Mouse (Mus musculus) embryonic facial prominence, embryonic 10.5 days (tissue): ENCODE results near the gene 1700034J05Rik. TPM values are rescaled to one million over a fixed set of nuclear protein-coding genes. Genes with fewer than 3 reads are reported as not detected.

Source experiments
- DNase-seq: peaks from one replicate; pipeline ENCODE4 v3.0.0-alpha.2; 2017; ENCODE audit warnings: low spot score
- H3K27ac ChIP-seq: fragments of 300-500 bp; sonication (generic); replicated peaks from 2 replicates; pipeline ENCODE4 v1.5.1; 2016; ENCODE audit warnings: mild to moderate bottlenecking
- H3K27me3 ChIP-seq: fragments of 300-500 bp; sonication (generic); replicated peaks from 2 replicates; pipeline ENCODE4 v1.6.1; 2016; ENCODE audit warnings: low read depth, mild to moderate bottlenecking; ENCODE audit not compliant: poor library complexity, severe bottlenecking
- H3K36me3 ChIP-seq: fragments of 300-500 bp; sonication (generic); replicated peaks from 2 replicates; pipeline ENCODE4 v1.6.1; 2016; ENCODE audit warnings: mild to moderate bottlenecking, moderate library complexity
- H3K4me1 ChIP-seq: fragments of 300-500 bp; sonication (generic); 2 replicates; pipeline ENCODE4 v1.6.1; 2016
- H3K4me3 ChIP-seq: fragments of 300-500 bp; sonication (generic); 2 replicates; pipeline ENCODE4 v1.5.1; 2016; ENCODE audit warnings: mild to moderate bottlenecking, moderate library complexity
- H3K9me3 ChIP-seq: fragments of 300-500 bp; sonication (generic); 2 replicates; pipeline ENCODE4 v1.6.1; 2016; ENCODE audit warnings: mild to moderate bottlenecking
- WGBS: fragments of 180-500 bp; shearing (Covaris S2); methylation state at CpG from one replicate; pipeline ENCODE4 v1.1.7; 2016; 5-methylcytosine and 5-hydroxymethylcytosine counted together
- polyA plus RNA-seq: library from polyadenylated mRNA; unstranded; fragments of >200 nt; fragmentation: Nextera tagmentation; extraction: Ambion mirVana; gene quantifications from 2 replicates; pipeline ENCODE4 v1.2.1, GENCODE M21; 2016

Gene 1700034J05Rik
- polyA plus RNA-seq, 1 experiment from 2014 or later, result 0.27 TPM

GRCm38 (mm10) chr6:146910801-146911200, 43.4 kb downstream of the 1700034J05Rik start:
- Histone ChIP-seq H3K9me3 (no peaks in the 10 kb centered on the region), H3K4me1 (peaks cover 33% of the 10 kb centered on the region), H3K4me3 (no peak overlapping the region), H3K27ac (no peak overlapping the region), H3K27me3 (no peaks in the 10 kb centered on the region), H3K36me3 (peaks cover 5% of the 10 kb centered on the region; the same call in 1 of the 2 replicates)
- no peak for DNase-seq
- 88% methylated on average over 2 of the region's 2 CpGs for WGBS

- H3K27me3 ChIP-seq, result no peaks in the 10 kb centered on the region
- peaks cover 33% of the 10 kb centered on the region for H3K4me1 ChIP-seq
- no peak overlapping the region for H3K27ac ChIP-seq
- H3K9me3 ChIP-seq, result no peaks in the 10 kb centered on the region
- WGBS, result 86% methylated on average over 5 of the region's 5 CpGs
- H3K36me3 ChIP-seq, result peaks cover 5% of the 10 kb centered on the region; the same call in 1 of the 2 replicates
- no peak for DNase-seq
- H3K4me3 ChIP-seq, result no peak overlapping the region
Measured at GRCm38 (mm10) chr6:146909725-146910489, 44.3 kb downstream of the 1700034J05Rik start.

GRCm38 (mm10) chr6:146908801-146909200, 45.4 kb downstream of the 1700034J05Rik start:
- DNase-seq, result no peak

GRCm38 (mm10) chr6:146907795-146908190, 46.4 kb downstream of the 1700034J05Rik start:
- H3K9me3 ChIP-seq, result no peaks in the 10 kb centered on the region
- 100% methylated on average over 1 of the region's 1 CpGs for WGBS
- no peak overlapping the region for H3K27ac ChIP-seq
- no peaks in the 10 kb centered on the region for H3K27me3 ChIP-seq
- H3K4me3 ChIP-seq, result no peak overlapping the region
- peaks cover 20% of the 10 kb centered on the region for H3K4me1 ChIP-seq
- DNase-seq, result no peak
- peaks cover 5% of the 10 kb centered on the region; the same call in 1 of the 2 replicates for H3K36me3 ChIP-seq

More at GRCm38 (mm10) chr6:146908801-146909200, 45.4 kb downstream of the 1700034J05Rik start:
- H3K36me3 ChIP-seq, result peaks cover 5% of the 10 kb centered on the region; the same call in 1 of the 2 replicates
- no peaks in the 10 kb centered on the region for H3K27me3 ChIP-seq
- whole genome bisulfite sequencing, result 77% methylated on average over 2 of the region's 2 CpGs
- no peak overlapping the region for H3K4me3 ChIP-seq
- peaks cover 30% of the 10 kb centered on the region for H3K4me1 ChIP-seq
- no peaks in the 10 kb centered on the region for H3K9me3 ChIP-seq
- H3K27ac ChIP-seq, result no peak overlapping the region

- H3K36me3 ChIP-seq, result peaks cover 5% of the 10 kb centered on the region; the same call in 1 of the 2 replicates
- H3K27ac ChIP-seq, result no peak overlapping the region
- H3K4me3 ChIP-seq, result no peak overlapping the region
- no peaks in the 10 kb centered on the region for H3K27me3 ChIP-seq
- peaks cover 14% of the 10 kb centered on the region for H3K4me1 ChIP-seq
- 87% methylated on average over 5 of the region's 5 CpGs for WGBS
- DNase-seq, result no peak
- no peaks in the 10 kb centered on the region for H3K9me3 ChIP-seq
Measured at GRCm38 (mm10) chr6:146907061-146907794, 47.0 kb downstream of the 1700034J05Rik start.

- Histone ChIP-seq H3K4me3 (no peak overlapping the region), H3K27me3 (no peaks in the 10 kb centered on the region), H3K4me1 (peaks cover 5% of the 10 kb centered on the region; the same call in 1 of the 2 replicates), H3K9me3 (peaks cover 3% of the 10 kb centered on the region; the same call in 1 of the 2 replicates), H3K27ac (no peak overlapping the region), H3K36me3 (peaks cover 9% of the 10 kb centered on the region)
- 89% methylated on average over 3 of the region's 3 CpGs for WGBS
- no peak for DNase-seq
Measured at GRCm38 (mm10) chr6:146906000-146906786, 48.0 kb downstream of the 1700034J05Rik start.

- no peak for DNase-seq
- H3K9me3 ChIP-seq, result peaks cover 3% of the 10 kb centered on the region; the same call in 1 of the 2 replicates
- no peak overlapping the region for H3K27ac ChIP-seq
- H3K36me3 ChIP-seq, result peaks cover 9% of the 10 kb centered on the region; the same call in 1 of the 2 replicates
- 92% methylated on average over 3 of the region's 3 CpGs for WGBS
- peaks cover 5% of the 10 kb centered on the region; the same call in 1 of the 2 replicates for H3K4me1 ChIP-seq
- H3K4me3 ChIP-seq, result no peak overlapping the region
- H3K27me3 ChIP-seq, result no peaks in the 10 kb centered on the region
Measured at GRCm38 (mm10) chr6:146904707-146905106, 49.5 kb downstream of the 1700034J05Rik start.

- H3K27me3 ChIP-seq, result no peaks in the 10 kb centered on the region
- WGBS, result 78% methylated on average over 2 of the region's 2 CpGs
- H3K4me3 ChIP-seq, result no peak overlapping the region
- H3K36me3 ChIP-seq, result peaks cover 8% of the 10 kb centered on the region; the same call in 1 of the 2 replicates
- no peak overlapping the region for H3K27ac ChIP-seq
- DNase-seq, result no peak
- peaks cover 13% of the 10 kb centered on the region for H3K4me1 ChIP-seq
- peaks cover 3% of the 10 kb centered on the region; the same call in 1 of the 2 replicates for H3K9me3 ChIP-seq
Measured at GRCm38 (mm10) chr6:146903632-146904031, 50.6 kb downstream of the 1700034J05Rik start.

GRCm38 (mm10) chr6:146901929-146902328, 52.3 kb downstream of the 1700034J05Rik start:
- H3K27ac ChIP-seq, result no peak overlapping the region
- WGBS, result 93% methylated on average over 4 of the region's 4 CpGs

More at GRCm38 (mm10) chr6:146901929-146902328, 52.3 kb downstream of the 1700034J05Rik start:
- Histone ChIP-seq H3K9me3 (peaks cover 3% of the 10 kb centered on the region; the same call in 1 of the 2 replicates), H3K4me3 (no peak overlapping the region), H3K36me3 (peaks cover 8% of the 10 kb centered on the region; the same call in 1 of the 2 replicates), H3K4me1 (peaks cover 16% of the 10 kb centered on the region), H3K27me3 (no peaks in the 10 kb centered on the region)
- no peak for DNase-seq
